Mouse (Mus musculus): ENCODE results near the gene Kcnn3. TPM values are rescaled to one million over a fixed set of nuclear protein-coding genes. Genes with fewer than 3 reads are reported as not detected.

Gene Kcnn3
- polyA plus RNA-seq, 1 experiment: 2.3 TPM

DNA sequence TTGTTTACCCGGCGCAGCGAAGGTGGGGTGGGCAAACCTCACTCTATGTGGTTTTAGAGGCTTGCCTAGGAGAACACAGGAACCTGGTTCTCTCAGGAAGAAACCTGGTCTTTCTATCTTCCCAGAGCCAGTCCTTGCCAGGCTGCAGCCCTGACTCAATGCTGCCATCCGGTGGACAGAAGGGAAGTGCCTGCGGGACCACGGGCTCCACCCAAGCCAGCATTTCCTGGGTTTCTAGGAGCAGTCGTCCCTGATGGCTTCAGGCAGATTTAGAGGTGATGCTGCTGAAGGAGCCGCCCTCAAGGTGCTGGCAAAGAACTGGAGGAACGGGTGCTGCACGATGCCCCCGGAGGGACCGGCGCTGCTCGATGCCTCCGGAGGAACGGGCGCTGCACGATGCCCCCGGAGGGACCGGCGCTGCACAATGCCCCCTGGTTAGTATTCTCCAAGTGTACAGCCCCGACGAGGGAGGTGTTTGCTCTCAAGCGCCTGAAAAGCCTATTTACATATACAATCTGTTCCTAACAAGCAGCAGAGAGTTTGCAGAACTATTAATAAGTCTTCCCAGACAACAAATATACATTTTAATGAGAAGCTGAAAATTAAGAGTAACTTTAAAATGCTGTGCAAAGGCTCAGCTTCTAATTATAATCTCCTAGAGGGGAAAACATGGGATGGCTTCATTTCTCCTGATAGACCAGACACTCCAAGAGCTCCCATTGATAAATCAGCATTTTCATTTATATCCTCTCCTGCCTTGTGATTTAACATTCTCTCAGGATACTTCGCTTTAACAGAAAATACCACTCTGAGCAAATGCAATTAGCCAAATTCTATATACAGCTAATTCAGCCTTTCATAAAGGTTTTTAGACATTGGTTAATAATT, 169.0 kb downstream of the Kcnn3 start:
- Histone ChIP-seq H3K27ac (ENCODE audit: control insufficient read depth, insufficient read depth, low read depth, low read length) (no peak overlapping the region), H3K4me3 (ENCODE audit: control insufficient read depth, low read depth, low read length) (peak overlapping the region; percentile 54), H3K4me1 (ENCODE audit: control insufficient read depth, insufficient read depth, low read length) (peaks cover 2% of the 10 kb centered on the region; the same call in 1 of the 2 replicates), H3K27me3 (ENCODE audit: control insufficient read depth, insufficient read depth, low read length) (no peaks in the 10 kb centered on the region), H3K36me3 (ENCODE audit: control insufficient read depth, insufficient read depth, low read length) (no peaks in the 10 kb centered on the region)
- peak; percentile 79; the same call in 1 of the 2 replicates for TF ChIP-seq CTCF (IDR thresholded peaks at IDR 0.05; ENCODE audit: control insufficient read depth, insufficient read depth, insufficient replicate concordance, low read depth, low read length)
- TF ChIP-seq POLR2A (IDR thresholded peaks at IDR 0.05; ENCODE audit: control insufficient read depth, low read depth, low read length): no peak

DNA sequence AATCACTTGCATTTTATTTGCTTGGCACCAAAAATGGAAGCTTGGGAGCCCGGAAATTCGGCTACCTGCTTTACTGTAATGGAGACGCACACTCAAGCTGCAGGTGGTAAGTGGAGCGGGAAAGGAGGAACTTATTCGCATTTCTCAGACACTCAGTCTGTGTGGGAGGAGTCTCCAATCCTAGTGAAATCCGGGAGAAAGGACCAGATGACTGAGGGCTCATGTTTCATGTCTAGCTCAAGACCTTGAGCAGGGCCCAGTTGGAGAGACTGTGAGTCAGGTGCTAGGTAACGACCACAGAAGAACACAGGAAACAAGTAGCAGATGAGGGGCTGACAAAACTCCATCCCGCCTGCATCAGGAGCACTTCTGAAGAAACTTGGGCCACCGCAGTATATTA, 171.8 kb downstream of the Kcnn3 start:
- Histone ChIP-seq H3K4me1 (ENCODE audit: control insufficient read depth, insufficient read depth, low read length) (peaks cover 2% of the 10 kb centered on the region; the same call in 1 of the 2 replicates), H3K27ac (ENCODE audit: control insufficient read depth, insufficient read depth, low read depth, low read length) (no peak overlapping the region), H3K36me3 (ENCODE audit: control insufficient read depth, insufficient read depth, low read length) (no peaks in the 10 kb centered on the region), H3K27me3 (ENCODE audit: control insufficient read depth, insufficient read depth, low read length) (no peaks in the 10 kb centered on the region), H3K4me3 (ENCODE audit: control insufficient read depth, low read depth, low read length) (no peak overlapping the region)
- no peak for TF ChIP-seq CTCF (IDR thresholded peaks at IDR 0.05; ENCODE audit: control insufficient read depth, insufficient read depth, insufficient replicate concordance, low read depth, low read length)
- no peak for TF ChIP-seq POLR2A (IDR thresholded peaks at IDR 0.05; ENCODE audit: control insufficient read depth, low read depth, low read length)

DNA sequence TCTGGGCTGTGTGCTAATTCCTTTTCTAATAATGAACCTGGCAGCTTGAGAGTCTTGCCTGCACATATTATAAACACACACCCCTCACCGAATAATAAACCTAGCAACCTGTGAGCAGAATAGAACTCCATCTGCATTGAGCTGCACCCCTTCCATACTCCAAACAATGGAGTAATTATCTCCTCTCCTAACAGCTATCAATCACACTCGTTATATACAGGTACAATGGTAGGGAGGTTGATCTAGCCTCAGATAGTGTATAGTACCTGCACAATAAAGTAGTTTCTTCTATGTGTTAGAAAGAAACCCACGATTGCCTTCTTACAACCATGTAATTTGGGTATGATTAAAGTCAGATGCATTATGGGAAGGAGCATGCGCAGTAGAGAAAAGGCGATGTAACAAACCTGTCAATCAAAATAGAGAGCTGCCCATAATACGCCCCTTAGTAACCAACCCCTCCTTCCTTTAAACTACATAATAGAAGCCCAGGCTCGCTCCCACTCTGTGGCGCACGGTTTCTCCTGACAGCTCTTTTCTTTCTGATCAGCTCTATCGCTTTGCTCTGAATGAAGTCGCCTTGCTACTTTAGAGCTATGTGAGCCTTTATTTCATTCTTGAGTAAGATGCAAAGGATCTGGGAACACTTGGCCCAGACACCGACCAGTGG, 176.3 kb downstream of the Kcnn3 start:
- Histone ChIP-seq H3K27me3 (ENCODE audit: control insufficient read depth, insufficient read depth, low read length) (no peaks in the 10 kb centered on the region), H3K4me3 (ENCODE audit: control insufficient read depth, low read depth, low read length) (no peak overlapping the region), H3K27ac (ENCODE audit: control insufficient read depth, insufficient read depth, low read depth, low read length) (no peak overlapping the region), H3K36me3 (ENCODE audit: control insufficient read depth, insufficient read depth, low read length) (no peaks in the 10 kb centered on the region), H3K4me1 (ENCODE audit: control insufficient read depth, insufficient read depth, low read length) (no peaks in the 10 kb centered on the region)
- TF ChIP-seq CTCF (IDR thresholded peaks at IDR 0.05; ENCODE audit: control insufficient read depth, insufficient read depth, insufficient replicate concordance, low read depth, low read length) (no peak), POLR2A (IDR thresholded peaks at IDR 0.05; ENCODE audit: control insufficient read depth, low read depth, low read length) (no peak)

DNA sequence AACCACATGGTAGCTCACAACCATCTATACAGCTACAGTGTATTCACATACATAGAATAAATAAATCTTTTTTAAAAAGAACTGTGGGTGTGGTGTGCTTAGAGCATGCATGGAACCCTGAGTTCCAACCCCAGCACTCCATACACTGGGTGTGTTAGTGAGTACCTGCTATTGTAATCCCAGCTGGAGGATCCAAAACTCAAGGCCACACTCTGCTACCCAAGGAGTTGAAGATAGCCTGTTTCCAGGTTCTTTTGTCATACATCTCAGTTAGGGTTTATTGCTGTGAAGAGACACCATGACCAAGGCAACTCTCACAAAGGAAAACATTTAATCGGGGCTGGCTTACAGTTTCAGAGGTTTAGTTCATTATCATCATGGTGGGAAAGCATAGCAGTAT, 179.0 kb downstream of the Kcnn3 start:
- H3K27ac ChIP-seq (ENCODE audit: control insufficient read depth, insufficient read depth, low read depth, low read length): no peak overlapping the region
- TF ChIP-seq CTCF (IDR thresholded peaks at IDR 0.05; ENCODE audit: control insufficient read depth, insufficient read depth, insufficient replicate concordance, low read depth, low read length): no peak
- no peaks in the 10 kb centered on the region for H3K36me3 ChIP-seq (ENCODE audit: control insufficient read depth, insufficient read depth, low read length)
- no peak overlapping the region for H3K4me3 ChIP-seq (ENCODE audit: control insufficient read depth, low read depth, low read length)
- no peaks in the 10 kb centered on the region for H3K27me3 ChIP-seq (ENCODE audit: control insufficient read depth, insufficient read depth, low read length)
- no peaks in the 10 kb centered on the region for H3K4me1 ChIP-seq (ENCODE audit: control insufficient read depth, insufficient read depth, low read length)

DNA sequence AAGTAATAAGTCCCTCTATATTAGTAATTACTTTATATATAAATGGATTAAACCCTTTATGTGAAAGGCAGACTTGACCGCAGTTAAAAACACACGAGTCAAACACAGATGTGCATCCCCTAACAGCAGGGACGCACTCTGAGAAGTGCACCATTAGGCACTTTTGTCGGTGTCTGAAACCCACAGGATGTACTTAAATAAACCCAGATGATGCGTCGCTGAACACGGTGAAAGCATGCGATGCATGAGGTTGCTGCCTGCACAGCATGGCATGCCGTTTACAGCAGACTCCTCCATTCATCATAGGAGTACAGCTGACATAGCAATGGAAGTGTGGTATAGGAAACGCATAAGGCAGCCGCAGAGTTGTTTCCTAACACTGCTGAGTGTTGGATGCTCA, 180.5 kb downstream of the Kcnn3 start:
- no peaks in the 10 kb centered on the region for H3K4me1 ChIP-seq (ENCODE audit: control insufficient read depth, insufficient read depth, low read length)
- H3K4me3 ChIP-seq (ENCODE audit: control insufficient read depth, low read depth, low read length): no peak overlapping the region
- no peaks in the 10 kb centered on the region for H3K27me3 ChIP-seq (ENCODE audit: control insufficient read depth, insufficient read depth, low read length)
- TF ChIP-seq CTCF (IDR thresholded peaks at IDR 0.05; ENCODE audit: control insufficient read depth, insufficient read depth, insufficient replicate concordance, low read depth, low read length): no peak
- TF ChIP-seq POLR2A (IDR thresholded peaks at IDR 0.05; ENCODE audit: control insufficient read depth, low read depth, low read length): no peak
- H3K36me3 ChIP-seq (ENCODE audit: control insufficient read depth, insufficient read depth, low read length): no peaks in the 10 kb centered on the region
- no peak overlapping the region for H3K27ac ChIP-seq (ENCODE audit: control insufficient read depth, insufficient read depth, low read depth, low read length)

DNA sequence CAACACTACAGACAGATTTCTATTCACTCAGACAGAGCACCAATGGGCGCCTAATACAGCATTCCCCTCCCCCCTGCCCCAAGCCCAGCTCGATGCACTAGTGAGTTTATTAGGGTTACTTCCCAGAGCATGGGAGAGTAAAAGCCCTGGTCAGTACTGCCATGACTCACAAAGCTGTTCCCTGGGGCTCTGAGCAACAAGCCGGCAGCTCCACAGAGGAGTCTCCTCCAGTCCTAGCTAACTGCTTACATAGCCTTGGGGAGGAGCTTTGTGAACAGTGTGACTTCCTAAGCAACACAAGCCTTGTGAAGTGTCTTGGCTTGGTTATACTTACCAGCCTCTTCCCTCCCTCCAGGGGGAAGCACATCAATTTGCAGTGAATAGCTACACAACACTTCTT, 183.6 kb downstream of the Kcnn3 start:
- Histone ChIP-seq H3K36me3 (ENCODE audit: control insufficient read depth, insufficient read depth, low read length) (no peaks in the 10 kb centered on the region), H3K4me1 (ENCODE audit: control insufficient read depth, insufficient read depth, low read length) (no peaks in the 10 kb centered on the region), H3K4me3 (ENCODE audit: control insufficient read depth, low read depth, low read length) (no peak overlapping the region), H3K27ac (ENCODE audit: control insufficient read depth, insufficient read depth, low read depth, low read length) (no peak overlapping the region), H3K27me3 (ENCODE audit: control insufficient read depth, insufficient read depth, low read length) (no peaks in the 10 kb centered on the region)
- TF ChIP-seq POLR2A (IDR thresholded peaks at IDR 0.05; ENCODE audit: control insufficient read depth, low read depth, low read length) (no peak), CTCF (IDR thresholded peaks at IDR 0.05; ENCODE audit: control insufficient read depth, insufficient read depth, insufficient replicate concordance, low read depth, low read length) (no peak)

DNA sequence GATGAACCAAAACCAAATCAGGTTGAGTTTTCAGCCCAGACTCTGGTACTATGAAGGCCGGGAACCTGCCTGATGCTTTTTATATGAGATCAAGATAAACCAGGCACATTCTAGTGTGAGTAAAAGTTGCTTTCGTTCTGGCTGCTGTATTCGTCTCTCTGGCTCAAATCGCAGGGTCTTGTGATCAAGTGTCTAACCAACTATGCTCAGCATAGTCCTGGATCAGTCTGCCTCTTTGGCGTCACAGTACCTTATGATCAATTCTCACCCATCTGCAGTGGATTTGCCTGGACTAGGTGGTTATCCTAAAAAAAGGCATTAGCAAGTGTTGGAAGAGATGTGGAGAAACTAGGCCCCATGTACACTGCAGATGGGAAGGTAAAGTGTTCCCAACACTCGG, 184.1 kb downstream of the Kcnn3 start:
- H3K27me3 ChIP-seq (ENCODE audit: control insufficient read depth, insufficient read depth, low read length): no peaks in the 10 kb centered on the region
- H3K27ac ChIP-seq (ENCODE audit: control insufficient read depth, insufficient read depth, low read depth, low read length): no peak overlapping the region
- no peaks in the 10 kb centered on the region for H3K4me1 ChIP-seq (ENCODE audit: control insufficient read depth, insufficient read depth, low read length)
- H3K4me3 ChIP-seq (ENCODE audit: control insufficient read depth, low read depth, low read length): no peak overlapping the region
- TF ChIP-seq POLR2A (IDR thresholded peaks at IDR 0.05; ENCODE audit: control insufficient read depth, low read depth, low read length) (no peak), CTCF (IDR thresholded peaks at IDR 0.05; ENCODE audit: control insufficient read depth, insufficient read depth, insufficient replicate concordance, low read depth, low read length) (no peak)
- H3K36me3 ChIP-seq (ENCODE audit: control insufficient read depth, insufficient read depth, low read length): no peaks in the 10 kb centered on the region
